Mouse (Mus musculus) neural tube, embryonic 14.5 days (tissue): ENCODE data around the gene Bid. TPM values are rescaled to one million over a fixed set of nuclear protein-coding genes. Genes with fewer than 3 reads are reported as not detected.

Experiments
- ATAC-seq: fragments of 200-750 bp; cut with Nextera tagmentation; 2 replicates; pipeline ENCODE4 v1.8.0; 2017; ENCODE audit warnings: low read depth, mild to moderate bottlenecking, moderate TSS enrichment, moderate library complexity
- H3K27ac ChIP-seq: fragments of 300-500 bp; sonication (generic); 2 replicates; pipeline ENCODE4 v1.5.1; 2014; ENCODE audit warnings: low read depth, mild to moderate bottlenecking, control low read depth, low read length, moderate library complexity, mixed read lengths
- H3K27me3 ChIP-seq: fragments of 300-500 bp; sonication (generic); 2 replicates; pipeline ENCODE4 v1.6.1; 2014; ENCODE audit warnings: low read length; ENCODE audit not compliant: control insufficient read depth, insufficient read depth
- H3K36me3 ChIP-seq: fragments of 300-500 bp; sonication (generic); 2 replicates; pipeline ENCODE4 v1.6.1; 2014; ENCODE audit warnings: low read length, mixed read lengths; ENCODE audit not compliant: control insufficient read depth, insufficient read depth
- H3K4me1 ChIP-seq: fragments of 300-500 bp; sonication (generic); 2 replicates; pipeline ENCODE4 v1.6.1; 2014; ENCODE audit warnings: low read length; ENCODE audit not compliant: control insufficient read depth, insufficient read depth
- H3K4me2 ChIP-seq: fragments of 300-500 bp; sonication (generic); 2 replicates; pipeline ENCODE4 v1.6.1; 2014; ENCODE audit warnings: mild to moderate bottlenecking, low read depth, low read length, control low read depth
- H3K4me3 ChIP-seq: fragments of 300-500 bp; sonication (generic); 2 replicates; pipeline ENCODE4 v1.5.1; 2014; ENCODE audit warnings: low read depth, low read length, control low read depth, mixed read lengths
- H3K9ac ChIP-seq: fragments of 300-500 bp; sonication (generic); replicated peaks from 2 replicates; pipeline ENCODE4 v1.6.1; 2014; ENCODE audit warnings: low read depth, mild to moderate bottlenecking, control low read depth, low read length, mixed read lengths
- H3K9me3 ChIP-seq: fragments of 300-500 bp; sonication (generic); 2 replicates; pipeline ENCODE4 v1.6.1; 2016; ENCODE audit warnings: low read length; ENCODE audit not compliant: control insufficient read depth
- whole genome bisulfite sequencing: fragments of 180-500 bp; shearing (Covaris S2); extraction: QIAGEN DNeasy Blood & Tissue Kit; methylation state at CpG from one replicate; pipeline ENCODE4 v1.1.7; 2014; 5-methylcytosine and 5-hydroxymethylcytosine counted together
- polyA plus RNA-seq: library from polyadenylated mRNA; unstranded; fragments of >200 nt; fragmentation: Nextera tagmentation; extraction: Ambion mirVana; gene quantifications from 2 replicates; pipeline ENCODE4 v1.2.1, GENCODE M21; 2014

The Bid gene
- polyA plus RNA-seq: 38.1 and 39.6 TPM in 2 replicates

GRCm38 (mm10) chr6:120916074-120916971 is at the start of gene Bid:
Bid (minus strand) TSS chr6:120916853.
- H3K36me3 ChIP-seq: no peaks in the 10 kb centered on the region
- WGBS: 1% methylated on average over 62 of the region's 67 CpGs
- H3K9me3 ChIP-seq: no peaks in the 10 kb centered on the region
- no peaks in the 10 kb centered on the region for H3K4me1 ChIP-seq
- H3K4me2 ChIP-seq: peak within 1 kb of the TSS; percentile 91
- no peaks in the 10 kb centered on the region; the same call in 1 of the 2 replicates for H3K27me3 ChIP-seq
- ATAC-seq: peak; percentile 89
- no peak within 1 kb of the TSS for H3K27ac ChIP-seq
- H3K9ac ChIP-seq: peak within 1 kb of the TSS; percentile 62
- peak within 1 kb of the TSS; percentile 59 for H3K4me3 ChIP-seq

- H3K4me1 ChIP-seq: no peaks in the 10 kb centered on the region
- no peak for ATAC-seq
- no peak overlapping the region for H3K27ac ChIP-seq
- no peaks in the 10 kb centered on the region for H3K27me3 ChIP-seq
- no peak overlapping the region for H3K9ac ChIP-seq
- 79% methylated on average over 13 of the region's 13 CpGs for WGBS
- no peak overlapping the region for H3K4me3 ChIP-seq
- peaks cover 19% of the 10 kb centered on the region for H3K36me3 ChIP-seq
- no peak overlapping the region for H3K4me2 ChIP-seq
- no peaks in the 10 kb centered on the region for H3K9me3 ChIP-seq
Measured at GRCm38 (mm10) chr6:120965814-120966213, 49.2 kb upstream of the Bid start.

- Histone ChIP-seq H3K36me3 (peaks cover 9% of the 10 kb centered on the region; the same call in 1 of the 2 replicates), H3K4me2 (no peak overlapping the region), H3K4me3 (no peak overlapping the region), H3K27ac (no peak overlapping the region), H3K4me1 (no peaks in the 10 kb centered on the region), H3K9me3 (no peaks in the 10 kb centered on the region), H3K9ac (no peak overlapping the region), H3K27me3 (no peaks in the 10 kb centered on the region)
- 85% methylated on average over 3 of the region's 3 CpGs for WGBS
- no peak for ATAC-seq
Measured at GRCm38 (mm10) chr6:120964179-120964578, 47.5 kb upstream of the Bid start.

DNA sequence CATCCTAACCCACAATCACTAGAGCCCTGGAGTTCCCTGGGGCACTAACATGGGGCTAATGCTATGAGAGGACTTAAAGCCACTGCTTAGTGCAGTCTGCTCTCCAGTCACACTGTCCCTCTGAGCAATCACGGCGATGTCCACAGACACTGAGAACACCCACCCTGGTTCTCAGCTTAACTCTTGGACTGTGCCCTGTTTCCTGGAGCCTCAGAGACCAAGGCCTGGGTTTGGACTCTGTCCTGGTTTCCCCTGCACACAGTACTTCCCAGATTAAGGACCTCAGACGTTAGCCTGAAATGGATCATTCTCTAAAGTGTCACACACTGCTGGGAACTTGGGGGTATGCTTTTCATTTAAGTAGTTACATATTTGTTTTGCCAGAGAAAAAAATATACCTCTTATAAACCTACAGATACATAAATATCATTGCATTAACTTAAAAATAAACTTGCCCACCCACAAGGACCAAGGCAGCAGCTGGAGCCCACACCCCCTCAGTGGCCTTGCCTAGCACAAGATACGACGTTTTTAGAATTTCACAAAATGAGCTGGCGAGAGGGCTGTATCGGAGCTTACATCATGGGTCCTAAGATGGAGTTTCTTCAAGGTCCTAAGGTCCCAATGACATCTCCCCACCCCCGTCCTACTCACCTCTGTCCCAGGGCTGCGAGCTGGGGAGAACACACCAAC is 43.8 kb upstream of the Bid start:
- no peak overlapping the region for H3K9ac ChIP-seq
- peaks cover 31% of the 10 kb centered on the region for H3K36me3 ChIP-seq
- H3K27ac ChIP-seq: no peak overlapping the region
- ATAC-seq: no peak
- WGBS: 90% methylated on average over 9 of the region's 9 CpGs
- no peak overlapping the region for H3K4me3 ChIP-seq
- H3K27me3 ChIP-seq: no peaks in the 10 kb centered on the region
- H3K4me2 ChIP-seq: no peak overlapping the region
- H3K4me1 ChIP-seq: no peaks in the 10 kb centered on the region
- H3K9me3 ChIP-seq: no peaks in the 10 kb centered on the region

- no peaks in the 10 kb centered on the region for H3K27me3 ChIP-seq
- no peaks in the 10 kb centered on the region for H3K4me1 ChIP-seq
- no peaks in the 10 kb centered on the region for H3K9me3 ChIP-seq
- peaks cover 34% of the 10 kb centered on the region for H3K36me3 ChIP-seq
- H3K4me3 ChIP-seq: no peak overlapping the region
- no peak overlapping the region for H3K9ac ChIP-seq
- H3K27ac ChIP-seq: no peak overlapping the region
- no peak overlapping the region for H3K4me2 ChIP-seq
- 89% methylated on average over 4 of the region's 4 CpGs for WGBS
- ATAC-seq: no peak
Measured at GRCm38 (mm10) chr6:120957331-120957730, 40.7 kb upstream of the Bid start.

GRCm38 (mm10) chr6:120956259-120957161 is 39.9 kb upstream of the Bid start:
- Histone ChIP-seq H3K4me1 (no peaks in the 10 kb centered on the region), H3K9ac (no peak overlapping the region), H3K9me3 (no peaks in the 10 kb centered on the region), H3K27ac (no peak overlapping the region), H3K4me3 (no peak overlapping the region), H3K27me3 (no peaks in the 10 kb centered on the region), H3K4me2 (no peak overlapping the region), H3K36me3 (peaks cover 34% of the 10 kb centered on the region)
- 86% methylated on average over 11 of the region's 11 CpGs for WGBS
- ATAC-seq: no peak

DNA sequence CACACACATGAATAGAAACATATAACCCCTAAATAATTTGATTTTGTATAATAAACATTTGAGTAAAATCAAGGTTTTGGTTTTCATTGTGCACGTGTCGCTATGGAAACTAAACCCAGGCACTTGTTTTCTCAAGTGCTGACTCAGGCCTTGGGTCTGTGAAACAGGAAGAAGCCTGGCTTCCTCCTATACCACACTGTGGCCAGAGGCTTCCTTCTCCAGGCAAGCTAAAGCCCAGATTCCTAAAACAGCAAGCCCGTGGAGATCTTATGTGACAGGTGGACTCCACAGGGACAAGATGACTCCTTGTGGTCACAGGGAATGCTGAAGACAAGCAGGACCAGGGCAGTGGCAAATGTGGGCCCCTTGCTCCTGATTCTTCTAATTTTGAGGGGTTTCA is 38.6 kb upstream of the Bid start:
- WGBS: 83% methylated on average over 3 of the region's 3 CpGs
- no peak for ATAC-seq
- H3K27ac ChIP-seq: no peak overlapping the region

DNA sequence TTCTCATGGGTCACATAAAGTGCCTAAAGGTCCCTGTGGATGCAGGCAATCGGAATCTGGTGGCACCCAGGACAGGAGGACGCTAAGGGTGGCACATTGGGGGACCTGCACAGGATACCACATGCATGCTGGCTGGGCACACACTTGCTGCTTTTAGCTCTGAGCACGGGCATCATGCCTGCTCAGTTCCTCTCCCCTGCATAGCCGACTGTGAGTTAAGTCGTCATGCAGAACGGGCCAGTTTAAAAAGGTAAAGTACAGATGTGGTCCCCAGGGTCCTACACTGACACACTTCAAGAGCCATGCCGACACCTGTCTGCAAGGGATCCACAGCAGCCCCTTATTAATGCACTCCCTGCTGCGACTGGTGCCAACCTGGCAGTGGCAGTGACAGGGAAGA is 37.6 kb upstream of the Bid start:
- Histone ChIP-seq H3K4me1 (no peaks in the 10 kb centered on the region), H3K9me3 (no peaks in the 10 kb centered on the region), H3K27ac (no peak overlapping the region), H3K36me3 (peaks cover 42% of the 10 kb centered on the region), H3K4me2 (no peak overlapping the region), H3K9ac (no peak overlapping the region), H3K27me3 (no peaks in the 10 kb centered on the region), H3K4me3 (no peak overlapping the region)
- 85% methylated on average over 8 of the region's 8 CpGs for WGBS
- ATAC-seq: no peak

More for the DNA sequence above, 38.6 kb upstream of the Bid start:
- no peak overlapping the region for H3K4me2 ChIP-seq
- H3K9me3 ChIP-seq: no peaks in the 10 kb centered on the region
- no peaks in the 10 kb centered on the region for H3K4me1 ChIP-seq
- H3K9ac ChIP-seq: no peak overlapping the region
- H3K27me3 ChIP-seq: no peaks in the 10 kb centered on the region
- H3K36me3 ChIP-seq: peaks cover 34% of the 10 kb centered on the region
- no peak overlapping the region for H3K4me3 ChIP-seq
